Mouse (Mus musculus): ENCODE results near the gene Slc17a7. TPM values are rescaled to one million over a fixed set of nuclear protein-coding genes. Genes with fewer than 3 reads are reported as not detected.

Gene Slc17a7
- polyA plus RNA-seq, 1 experiment from 2014 or later: not detected

DNA sequence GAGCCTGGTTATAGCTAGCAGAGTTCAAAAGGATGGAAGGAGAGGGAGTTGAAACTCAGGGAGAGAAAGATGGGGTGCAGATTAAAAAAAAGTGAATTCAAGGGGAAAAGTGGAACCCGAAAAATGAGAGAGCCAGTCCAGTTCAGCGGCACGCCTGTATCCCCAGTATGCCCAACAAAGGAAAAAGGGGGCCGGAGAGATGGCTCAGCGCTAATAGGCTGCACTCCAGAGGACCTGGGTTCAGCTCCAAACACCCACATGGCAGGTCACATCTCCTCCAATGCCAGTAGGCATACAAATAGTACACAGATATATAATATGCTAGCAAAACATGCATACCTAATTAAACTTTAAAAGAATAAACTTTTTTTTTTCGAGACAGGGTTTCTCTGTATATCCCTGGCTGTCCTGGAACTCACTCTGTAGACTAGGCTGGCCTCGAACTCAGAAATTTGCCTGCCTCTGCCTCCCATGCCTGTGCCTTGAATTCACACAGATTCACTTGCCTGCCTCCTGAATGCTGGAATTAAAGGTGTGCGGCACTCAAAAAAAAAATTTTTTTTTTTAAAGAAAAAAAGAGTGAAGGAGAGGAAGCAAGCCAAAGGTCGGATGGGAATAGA lies 643 bp upstream of the Slc17a7 start:
- Histone ChIP-seq H3K4me1 (replicated peaks; ENCODE audit: control insufficient read depth, insufficient read depth) (peaks cover 4% of the 10 kb centered on the region; the same call in 1 of the 2 replicates), H3K27ac (replicated peaks) (no peak overlapping the region), H3K9ac (ENCODE audit: low read length) (no peak overlapping the region), H3K36me3 (ENCODE audit: control insufficient read depth, insufficient read depth, low read length) (peaks cover 2% of the 10 kb centered on the region; the same call in 1 of the 2 replicates), H3K27me3 (ENCODE audit: control insufficient read depth, insufficient read depth, low read length) (peaks cover 12% of the 10 kb centered on the region; the same call in 1 of the 2 replicates), H3K4me3 (ENCODE audit: low read depth, low read length) (no peak overlapping the region), H3K9me3 (ENCODE audit: control insufficient read depth, low read length) (no peaks in the 10 kb centered on the region), H3K4me2 (replicated peaks; ENCODE audit: low read depth) (no peak overlapping the region)
- WGBS: 70% methylated on average over 9 of the region's 9 CpGs
- TF ChIP-seq EP300 (optimal IDR thresholded peaks at IDR 0.05): no peak
- no peak for TF ChIP-seq CTCF (IDR thresholded peaks at IDR 0.05; ENCODE audit: low read depth)
- ATAC-seq (ENCODE audit: low FRiP score, low TSS enrichment): no peak
- DNase-seq (ENCODE audit: low spot score): no peak

DNA sequence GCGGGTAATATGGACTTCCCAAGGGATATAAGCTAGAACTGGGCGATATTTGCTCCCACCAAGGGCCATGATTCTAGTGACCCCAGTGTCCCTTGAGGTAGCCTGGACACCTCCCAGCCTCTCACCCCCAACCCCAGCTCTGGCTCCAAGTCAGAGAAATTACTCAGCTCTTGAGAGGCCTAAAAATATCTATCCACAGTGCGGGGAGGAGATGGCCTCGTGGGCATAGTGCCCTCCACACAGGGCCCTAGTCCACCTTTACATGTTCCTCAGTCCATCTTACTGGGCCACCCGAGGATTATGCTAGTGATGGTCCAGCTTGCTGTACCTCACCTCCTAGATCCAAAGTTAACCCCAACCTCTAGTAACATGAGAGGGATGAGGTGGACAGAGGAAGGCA lies 1.1 kb downstream of the Slc17a7 start:
- Histone ChIP-seq H3K36me3 (ENCODE audit: control insufficient read depth, insufficient read depth, low read length) (peaks cover 2% of the 10 kb centered on the region; the same call in 1 of the 2 replicates), H3K4me3 (ENCODE audit: low read depth, low read length) (no peak overlapping the region), H3K4me2 (replicated peaks; ENCODE audit: low read depth) (no peak overlapping the region), H3K9me3 (ENCODE audit: control insufficient read depth, low read length) (peaks cover 6% of the 10 kb centered on the region), H3K27me3 (ENCODE audit: control insufficient read depth, insufficient read depth, low read length) (peaks cover 22% of the 10 kb centered on the region; the same call in 1 of the 2 replicates), H3K4me1 (replicated peaks; ENCODE audit: control insufficient read depth, insufficient read depth) (peaks cover 4% of the 10 kb centered on the region; the same call in 1 of the 2 replicates), H3K27ac (replicated peaks) (no peak overlapping the region), H3K9ac (ENCODE audit: low read length) (no peak overlapping the region)
- WGBS: 74% methylated on average over 5 of the region's 5 CpGs
- no peak for DNase-seq (ENCODE audit: low spot score)
- no peak for ATAC-seq (ENCODE audit: low FRiP score, low TSS enrichment)
- TF ChIP-seq EP300 (optimal IDR thresholded peaks at IDR 0.05) (no peak), CTCF (IDR thresholded peaks at IDR 0.05; ENCODE audit: low read depth) (no peak)

- DNase-seq (ENCODE audit: low spot score) (no peak), ATAC-seq (ENCODE audit: low FRiP score, low TSS enrichment) (no peak)
- peaks cover 11% of the 10 kb centered on the region for H3K9me3 ChIP-seq (ENCODE audit: control insufficient read depth, low read length)
- H3K27ac ChIP-seq (replicated peaks): no peak overlapping the region
- WGBS: 55% methylated on average over 11 of the region's 11 CpGs
- H3K4me2 ChIP-seq (replicated peaks; ENCODE audit: low read depth): no peak overlapping the region
- TF ChIP-seq EP300 (optimal IDR thresholded peaks at IDR 0.05): no peak
- no peak for TF ChIP-seq CTCF (IDR thresholded peaks at IDR 0.05; ENCODE audit: low read depth)
- peaks cover 22% of the 10 kb centered on the region; the same call in 1 of the 2 replicates for H3K27me3 ChIP-seq (ENCODE audit: control insufficient read depth, insufficient read depth, low read length)
- no peak overlapping the region for H3K9ac ChIP-seq (ENCODE audit: low read length)
- H3K4me1 ChIP-seq (replicated peaks; ENCODE audit: control insufficient read depth, insufficient read depth): peaks cover 4% of the 10 kb centered on the region; the same call in 1 of the 2 replicates
- H3K36me3 ChIP-seq (ENCODE audit: control insufficient read depth, insufficient read depth, low read length): no peaks in the 10 kb centered on the region
- H3K4me3 ChIP-seq (ENCODE audit: low read depth, low read length): no peak overlapping the region
These were observed 2.0 kb downstream of the Slc17a7 start for GRCm38 (mm10) chr7:45165701-45166100.

DNA sequence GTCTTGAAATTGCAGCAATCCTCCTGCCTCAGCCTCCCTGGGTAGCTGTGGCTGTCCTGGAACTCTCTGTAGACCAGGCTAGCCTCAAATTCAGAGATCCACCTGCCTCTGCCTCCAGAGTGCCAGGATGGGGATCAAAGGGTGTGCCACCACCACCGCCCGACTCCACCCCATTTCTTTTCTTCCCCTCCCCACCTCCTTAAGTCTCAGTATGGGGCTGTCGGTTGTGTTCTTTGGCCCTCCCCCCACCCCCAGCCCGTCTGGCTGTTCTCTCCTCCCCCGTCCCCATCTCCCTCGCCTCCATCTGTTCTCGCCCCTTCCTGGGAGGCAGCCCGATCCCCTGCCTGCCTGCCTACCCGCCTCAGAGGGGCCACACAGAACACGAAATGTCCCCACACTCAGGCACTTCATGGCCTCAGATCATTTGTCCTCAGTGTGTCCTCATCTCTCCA lies 3.2 kb downstream of the Slc17a7 start:
- DNase-seq (ENCODE audit: low spot score) (no peak), ATAC-seq (ENCODE audit: low FRiP score, low TSS enrichment) (no peak)
- H3K36me3 ChIP-seq (ENCODE audit: control insufficient read depth, insufficient read depth, low read length): no peaks in the 10 kb centered on the region
- peaks cover 22% of the 10 kb centered on the region; the same call in 1 of the 2 replicates for H3K27me3 ChIP-seq (ENCODE audit: control insufficient read depth, insufficient read depth, low read length)
- H3K27ac ChIP-seq (replicated peaks): no peak overlapping the region
- TF ChIP-seq CTCF (IDR thresholded peaks at IDR 0.05; ENCODE audit: low read depth): no peak
- TF ChIP-seq EP300 (optimal IDR thresholded peaks at IDR 0.05): no peak
- H3K4me2 ChIP-seq (replicated peaks; ENCODE audit: low read depth): no peak overlapping the region
- WGBS: 25% methylated on average over 10 of the region's 10 CpGs
- no peak overlapping the region for H3K9ac ChIP-seq (ENCODE audit: low read length)
- no peak overlapping the region for H3K4me3 ChIP-seq (ENCODE audit: low read depth, low read length)
- peaks cover 11% of the 10 kb centered on the region for H3K9me3 ChIP-seq (ENCODE audit: control insufficient read depth, low read length)
- peaks cover 4% of the 10 kb centered on the region; the same call in 1 of the 2 replicates for H3K4me1 ChIP-seq (replicated peaks; ENCODE audit: control insufficient read depth, insufficient read depth)

- no peak for DNase-seq (ENCODE audit: low spot score)
- no peak overlapping the region for H3K4me3 ChIP-seq (ENCODE audit: low read depth, low read length)
- H3K36me3 ChIP-seq (ENCODE audit: control insufficient read depth, insufficient read depth, low read length): no peaks in the 10 kb centered on the region
- ATAC-seq (ENCODE audit: low FRiP score, low TSS enrichment): no peak
- H3K9ac ChIP-seq (ENCODE audit: low read length): no peak overlapping the region
- H3K9me3 ChIP-seq (ENCODE audit: control insufficient read depth, low read length): peaks cover 11% of the 10 kb centered on the region
- no peak overlapping the region for H3K27ac ChIP-seq (replicated peaks)
- peaks cover 4% of the 10 kb centered on the region; the same call in 1 of the 2 replicates for H3K4me1 ChIP-seq (replicated peaks; ENCODE audit: control insufficient read depth, insufficient read depth)
- no peak overlapping the region for H3K4me2 ChIP-seq (replicated peaks; ENCODE audit: low read depth)
- no peak for TF ChIP-seq CTCF (IDR thresholded peaks at IDR 0.05; ENCODE audit: low read depth)
- no peak for TF ChIP-seq EP300 (optimal IDR thresholded peaks at IDR 0.05)
- WGBS: 4% methylated on average over 19 of the region's 19 CpGs
- H3K27me3 ChIP-seq (ENCODE audit: control insufficient read depth, insufficient read depth, low read length): peaks cover 22% of the 10 kb centered on the region; the same call in 1 of the 2 replicates
These were observed 4.2 kb downstream of the Slc17a7 start for GRCm38 (mm10) chr7:45167761-45168445.

Measured in stomach, postnatal 0 days (tissue).